ENCODE assay signal across 8 mouse cellular contexts in the genomic region with DNA sequence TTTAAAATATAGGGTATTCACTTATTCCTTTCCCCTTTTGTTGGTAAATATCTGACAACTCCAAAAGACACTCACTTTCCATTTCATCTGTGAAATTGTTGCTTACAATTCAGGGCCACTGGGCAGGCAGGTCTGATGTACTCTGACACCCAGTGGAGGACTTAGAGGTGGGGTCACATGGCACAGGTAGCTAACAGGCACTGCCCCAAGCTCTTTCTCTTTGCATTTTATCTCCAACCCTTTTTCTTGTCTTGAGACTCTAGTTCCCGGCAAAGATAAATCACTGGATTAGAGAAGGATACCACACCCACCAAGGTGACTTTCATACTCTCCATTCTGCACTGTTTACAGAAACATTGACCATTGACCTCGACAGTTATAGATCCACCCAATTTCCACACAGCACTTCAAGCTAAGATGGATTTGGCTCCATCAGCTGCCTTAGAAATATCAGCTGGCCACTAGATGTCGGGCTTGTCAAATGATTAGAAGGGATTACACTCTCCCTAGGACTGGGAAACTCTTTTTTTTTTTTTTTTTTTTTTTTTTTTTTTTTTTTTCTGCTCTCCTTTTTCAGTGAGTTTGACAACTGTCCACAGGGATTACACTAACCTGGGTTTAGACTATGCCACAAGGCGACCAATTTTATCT.
DNase-seq lines count a peak whose midpoint lies in the region; ATAC-seq and TF ChIP-seq lines count a peak whose summit lies in the region.

No protein-coding gene starts in this region.

- intact Hi-C loops in heart, postnatal 14 days (cut with DNase I): loop anchor here (10.0 kb wide), 1 partner anchor 564 kb away; no protein-coding TSS in a partner anchor

- H3K79me2 ChIP-seq in MEL (ENCODE audit: control insufficient read depth, insufficient read depth, low read length, poor library complexity): no peaks in the 10 kb centered on the region

- H3K36me3 ChIP-seq in MEL (ENCODE audit: control insufficient read depth in 1 of 2, insufficient read depth in 2 of 2, low read length in 2 of 2): no peaks in the 10 kb centered on the region
- no peaks in the 10 kb centered on the region for H3K36me3 ChIP-seq in lung, postnatal 0 days (ENCODE audit: insufficient read depth, low read length)
- no peaks in the 10 kb centered on the region for H3K36me3 ChIP-seq in stomach, embryonic 15.5 days

- H3K4me2 ChIP-seq in lung, postnatal 0 days (replicated peaks; ENCODE audit: low read depth, low read length): no peak overlapping the region
- no peak overlapping the region for H3K4me2 ChIP-seq in stomach, embryonic 15.5 days

- WGBS in lung, postnatal 0 days: 30% methylated on average over 4 of the region's 4 CpGs
- 22% methylated on average over 4 of the region's 4 CpGs for WGBS in stomach, embryonic 15.5 days

- DNase-seq in embryo, embryonic 10 days (ENCODE audit: low spot score): peak; percentile 66
- no peak for DNase-seq in embryo, embryonic 9.5 days (ENCODE audit: extremely low spot score)
- peak; percentile 66 for DNase-seq in MEL (ENCODE audit: low read depth, low spot score)
- peak; percentile 72 for DNase-seq in cerebellum, adult 9-10 months
- peak; percentile 32 to 61 for DNase-seq in heart, postnatal 14 days
- peak; percentile 56 to 63 for DNase-seq in kidney, postnatal 4 days
- DNase-seq in lung, postnatal 0 days (ENCODE audit: low spot score): peak; percentile 53

- TF ChIP-seq CTCF in MEL (IDR thresholded peaks at IDR 0.05 in 2 of 3, conservative IDR thresholded peaks at IDR 0.05 in 1 of 3; ENCODE audit: control insufficient read depth in 1 of 3, insufficient read depth in 1 of 3, low read depth in 2 of 3, low read length in 3 of 3, poor library complexity in 1 of 3, severe bottlenecking in 1 of 3): peak in 2 of 3 experiments; percentile 16 to 66; a peak in 3 of 6 replicates
- peak; percentile 59 for TF ChIP-seq CTCF in lung, postnatal 0 days (IDR thresholded peaks at IDR 0.05)

- H3K9ac ChIP-seq in MEL (ENCODE audit: control insufficient read depth, low read depth, low read length, poor library complexity, severe bottlenecking): no peak overlapping the region
- no peak overlapping the region for H3K9ac ChIP-seq in lung, postnatal 0 days (replicated peaks; ENCODE audit: low read depth)
- no peak overlapping the region for H3K9ac ChIP-seq in stomach, embryonic 15.5 days

- H3K4me3 ChIP-seq in MEL (ENCODE audit: control insufficient read depth in 1 of 2, insufficient read depth in 1 of 2, low read depth in 2 of 2, low read length in 2 of 2): no peak overlapping the region
- no peak overlapping the region for H3K4me3 ChIP-seq in lung, postnatal 0 days (ENCODE audit: low read depth, low read length)
- H3K4me3 ChIP-seq in stomach, embryonic 15.5 days (replicated peaks): no peak overlapping the region

- TF ChIP-seq EP300 in MEL (IDR thresholded peaks at IDR 0.05; ENCODE audit: low read depth in 1 of 2, low read length in 2 of 2): no peak
- no peak for TF ChIP-seq EP300 in lung, postnatal 0 days (IDR thresholded peaks at IDR 0.05)

- no peaks in the 10 kb centered on the region for H3K27me3 ChIP-seq in MEL (ENCODE audit: control insufficient read depth in 1 of 2, insufficient read depth in 2 of 2, low read length in 2 of 2)
- H3K27me3 ChIP-seq in lung, postnatal 0 days (replicated peaks; ENCODE audit: insufficient read depth, low read length): no peaks in the 10 kb centered on the region
- no peaks in the 10 kb centered on the region for H3K27me3 ChIP-seq in stomach, embryonic 15.5 days (replicated peaks)

- TF ChIP-seq RAD21 in MEL (IDR thresholded peaks at IDR 0.05; ENCODE audit: low read depth, low read length): peak; percentile 76

- no peak; the same call in 1 of the 2 replicates for ATAC-seq in lung, postnatal 0 days
- ATAC-seq in stomach, embryonic 15.5 days (ENCODE audit: insufficient read depth, low FRiP score, low read depth): peak; percentile 68

- no peak for TF ChIP-seq POLR2A in MEL (IDR thresholded peaks at IDR 0.05; ENCODE audit: control insufficient read depth in 1 of 2, insufficient read depth in 1 of 2, low read depth in 1 of 2, low read length in 2 of 2, poor library complexity in 1 of 2)

- H3K4me1 ChIP-seq in MEL (ENCODE audit: control insufficient read depth in 1 of 2, insufficient read depth in 2 of 2, low read length in 2 of 2): no peaks in the 10 kb centered on the region
- no peaks in the 10 kb centered on the region for H3K4me1 ChIP-seq in lung, postnatal 0 days (ENCODE audit: insufficient read depth, low read depth, low read length)
- H3K4me1 ChIP-seq in stomach, embryonic 15.5 days: no peaks in the 10 kb centered on the region

- H3K9me3 ChIP-seq in MEL (replicated peaks; ENCODE audit: insufficient read depth, low read length): no peaks in the 10 kb centered on the region
- no peaks in the 10 kb centered on the region for H3K9me3 ChIP-seq in lung, postnatal 0 days (ENCODE audit: low read length)
- no peaks in the 10 kb centered on the region for H3K9me3 ChIP-seq in stomach, embryonic 15.5 days

- no peak overlapping the region for H3K27ac ChIP-seq in MEL (ENCODE audit: control insufficient read depth, low read depth, low read length)
- no peak overlapping the region for H3K27ac ChIP-seq in lung, postnatal 0 days (ENCODE audit: low read length)
- H3K27ac ChIP-seq in stomach, embryonic 15.5 days: no peak overlapping the region

TF ChIP-seq in MEL, 35 proteins besides CTCF, POLR2A, EP300 and RAD21:
- no peak for TF ChIP-seq MAX (IDR thresholded peaks at IDR 0.05; ENCODE audit: low read length)
- no peak for TF ChIP-seq ETS1 (IDR thresholded peaks at IDR 0.05; ENCODE audit: low read depth, low read length)
- no peak for TF ChIP-seq SIN3A (IDR thresholded peaks at IDR 0.05; ENCODE audit: low read length)
- no peak for TF ChIP-seq NRF1 (IDR thresholded peaks at IDR 0.05; ENCODE audit: insufficient read depth, low read depth, low read length, poor library complexity, severe bottlenecking)
- TF ChIP-seq MYB (IDR thresholded peaks at IDR 0.05; ENCODE audit: low read depth, low read length): no peak
- TF ChIP-seq MXI1 (IDR thresholded peaks at IDR 0.05; ENCODE audit: low read depth, low read length): no peak
- no peak for TF ChIP-seq ZMIZ1 (IDR thresholded peaks at IDR 0.05; ENCODE audit: low read depth, low read length)
- TF ChIP-seq CHD2 (IDR thresholded peaks at IDR 0.05; ENCODE audit: low read length): no peak
- no peak for TF ChIP-seq NELFE (IDR thresholded peaks at IDR 0.05; ENCODE audit: low read depth, low read length)
- TF ChIP-seq TCF12 (IDR thresholded peaks at IDR 0.05; ENCODE audit: low read depth, low read length): no peak
- peak; percentile 61 for TF ChIP-seq ZC3H11A (IDR thresholded peaks at IDR 0.05; ENCODE audit: low read depth, low read length)
- peak; percentile 74 for TF ChIP-seq SMC3 (IDR thresholded peaks at IDR 0.05; ENCODE audit: low read depth, low read length)
- TF ChIP-seq MAFK (IDR thresholded peaks at IDR 0.05; ENCODE audit: borderline replicate concordance, low read depth, low read length): no peak
- TF ChIP-seq MYC (IDR thresholded peaks at IDR 0.05; ENCODE audit: low read depth, low read length): no peak
- peak; percentile 24; the same call in 1 of the 2 replicates for TF ChIP-seq USF1 (IDR thresholded peaks at IDR 0.05; ENCODE audit: low read depth, low read length)
- TF ChIP-seq ZNF384 (IDR thresholded peaks at IDR 0.05; ENCODE audit: low read depth, low read length): peak; percentile 93
